Mouse (Mus musculus): ENCODE measurements around the gene Fignl2.

- TF ChIP-seq E2F4 (IDR thresholded peaks at IDR 0.05; ENCODE audit: insufficient read depth) (no peak), USF1 (IDR thresholded peaks at IDR 0.05; ENCODE audit: low read depth) (no peak), POLR2A (IDR thresholded peaks at IDR 0.05; ENCODE audit: insufficient read length, low read depth) (no peak), MYOD1 (IDR thresholded peaks at IDR 0.05; ENCODE audit: control insufficient read depth in 1 of 3, insufficient read length in 2 of 3, low read depth in 2 of 3) (no peak), POLR2AphosphoS2 (IDR thresholded peaks at IDR 0.05; ENCODE audit: insufficient read length, low read depth) (no peak), MAX (IDR thresholded peaks at IDR 0.05; ENCODE audit: low read depth) (no peak), TCF12 (IDR thresholded peaks at IDR 0.05; ENCODE audit: insufficient read depth, poor library complexity, severe bottlenecking) (no peak), REST (IDR thresholded peaks at IDR 0.05; ENCODE audit: insufficient read depth, insufficient read length) (no peak), CEBPB (IDR thresholded peaks at IDR 0.05; ENCODE audit: insufficient read depth, poor library complexity, severe bottlenecking) (no peak), TCF3 (IDR thresholded peaks at IDR 0.05; ENCODE audit: insufficient read length, low read depth) (no peak), SRF (IDR thresholded peaks at IDR 0.05; ENCODE audit: control insufficient read depth, insufficient read length, low read depth) (no peak), MYOG (IDR thresholded peaks at IDR 0.05; ENCODE audit: control insufficient read depth in 1 of 3, insufficient read depth in 1 of 3, insufficient read length in 2 of 3, low read depth in 2 of 3) (no peak)
Observed at GRCm38 (mm10) chr15:101082236-101082635, 3.9 kb upstream of the Fignl2 start.
